Mouse (Mus musculus) stomach, postnatal 0 days (tissue): ENCODE measurements around the gene Scamp3.

Source experiments
- CTCF ChIP-seq: IDR thresholded peaks from 2 replicates; pipeline ENCODE4 v1.5.1; 2016; ENCODE audit warnings: antibody characterized with exemption, low read depth, mild to moderate bottlenecking, moderate library complexity
- EP300 ChIP-seq: optimal IDR thresholded peaks from 2 replicates; pipeline ENCODE3; 2016; ENCODE audit warnings: antibody characterized with exemption

GRCm38 (mm10) chr3:89175544-89175943, 1.7 kb upstream of the Scamp3 start:
- TF ChIP-seq EP300 (no peak), CTCF (no peak)
